Mouse (Mus musculus) cortical plate, adult 2 months (tissue): Measurements from ENCODE around the gene Mia. TPM values are rescaled to one million over a fixed set of nuclear protein-coding genes. Genes with fewer than 3 reads are reported as not detected.

ENCODE experiments used
- H3K27ac ChIP-seq: fragments of 200-500 bp; 2 replicates; pipeline ENCODE4 v1.5.1; 2012; ENCODE audit warnings: low read length, control low read depth, inconsistent platforms; ENCODE audit not compliant: insufficient read depth
- H3K4me1 ChIP-seq: fragments of 200-500 bp; 2 replicates; pipeline ENCODE4 v1.6.1; 2011; ENCODE audit warnings: low read length; ENCODE audit not compliant: control insufficient read depth, insufficient read depth
- H3K4me3 ChIP-seq: fragments of 200-500 bp; 2 replicates; pipeline ENCODE4 v1.5.1; 2011; ENCODE audit warnings: mild to moderate bottlenecking, low read length, control low read depth; ENCODE audit not compliant: insufficient read depth
- CTCF ChIP-seq: fragments of 200-500 bp; IDR thresholded peaks from 2 replicates; pipeline ENCODE4 v1.5.1; 2011; ENCODE audit warnings: mild to moderate bottlenecking, control low read depth, low read length; ENCODE audit not compliant: insufficient read depth; ENCODE audit errors: extremely low read depth
- POLR2A ChIP-seq: fragments of 200-500 bp; IDR thresholded peaks from 2 replicates; pipeline ENCODE4 v1.6.1; 2011; ENCODE audit warnings: mild to moderate bottlenecking, low read length, control low read depth; ENCODE audit not compliant: insufficient read depth; ENCODE audit errors: extremely low read depth
- polyA plus RNA-seq: library from polyadenylated mRNA; depleted of rRNA; stranded (reverse); fragments of >200 nt; gene quantifications from 2 replicates; pipeline ENCODE4 v1.2.3, GENCODE M21; 2012

The Mia gene
- polyA plus RNA-seq, 1 experiment, result 7.7 TPM

DNA sequence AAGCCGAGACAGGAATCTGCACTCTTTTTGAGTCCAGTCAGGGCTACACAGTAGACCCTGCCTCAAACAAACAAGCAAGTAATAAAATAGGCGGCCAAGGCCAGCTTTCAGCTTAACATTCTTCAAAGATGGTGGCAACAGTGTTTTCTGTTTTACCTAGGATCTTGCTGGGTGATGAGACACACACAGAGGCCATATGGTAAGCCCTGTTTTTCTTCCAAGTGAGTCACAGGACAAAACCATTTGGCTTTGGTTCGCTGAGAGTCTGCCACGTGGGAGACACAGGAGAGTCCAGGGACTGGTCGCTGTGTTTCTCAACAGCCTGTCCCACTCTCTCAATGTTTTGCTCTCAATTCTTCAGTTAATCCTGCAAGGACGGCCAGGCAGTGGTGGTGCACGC, 37.6 kb upstream of the Mia start:
- H3K4me3 ChIP-seq, result no peak overlapping the region
- no peak overlapping the region for H3K27ac ChIP-seq
- no peak for TF ChIP-seq CTCF
- no peak for TF ChIP-seq POLR2A
- H3K4me1 ChIP-seq, result no peaks in the 10 kb centered on the region

DNA sequence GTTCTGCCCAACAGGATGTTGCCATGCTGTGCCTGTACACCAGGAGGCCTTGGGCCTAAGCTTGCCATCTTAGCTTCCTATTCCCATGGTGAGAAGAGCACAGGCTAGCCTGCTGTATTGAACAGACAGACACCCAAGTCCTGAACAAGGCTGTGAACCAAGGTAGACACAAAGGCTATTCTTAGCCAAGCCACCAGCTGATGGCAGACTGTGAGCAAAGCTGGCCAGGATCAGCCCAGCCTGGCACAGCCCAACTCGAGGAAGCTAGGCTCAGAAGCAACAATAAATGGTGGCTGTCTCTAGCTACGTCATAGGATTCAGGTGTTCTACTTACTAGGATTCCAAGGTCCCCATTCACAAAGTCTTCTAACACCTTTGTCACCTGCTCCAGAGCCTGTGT, 31.7 kb upstream of the Mia start:
- H3K27ac ChIP-seq, result no peak overlapping the region
- TF ChIP-seq CTCF (no peak), POLR2A (no peak)
- H3K4me1 ChIP-seq, result no peaks in the 10 kb centered on the region
- no peak overlapping the region for H3K4me3 ChIP-seq

DNA sequence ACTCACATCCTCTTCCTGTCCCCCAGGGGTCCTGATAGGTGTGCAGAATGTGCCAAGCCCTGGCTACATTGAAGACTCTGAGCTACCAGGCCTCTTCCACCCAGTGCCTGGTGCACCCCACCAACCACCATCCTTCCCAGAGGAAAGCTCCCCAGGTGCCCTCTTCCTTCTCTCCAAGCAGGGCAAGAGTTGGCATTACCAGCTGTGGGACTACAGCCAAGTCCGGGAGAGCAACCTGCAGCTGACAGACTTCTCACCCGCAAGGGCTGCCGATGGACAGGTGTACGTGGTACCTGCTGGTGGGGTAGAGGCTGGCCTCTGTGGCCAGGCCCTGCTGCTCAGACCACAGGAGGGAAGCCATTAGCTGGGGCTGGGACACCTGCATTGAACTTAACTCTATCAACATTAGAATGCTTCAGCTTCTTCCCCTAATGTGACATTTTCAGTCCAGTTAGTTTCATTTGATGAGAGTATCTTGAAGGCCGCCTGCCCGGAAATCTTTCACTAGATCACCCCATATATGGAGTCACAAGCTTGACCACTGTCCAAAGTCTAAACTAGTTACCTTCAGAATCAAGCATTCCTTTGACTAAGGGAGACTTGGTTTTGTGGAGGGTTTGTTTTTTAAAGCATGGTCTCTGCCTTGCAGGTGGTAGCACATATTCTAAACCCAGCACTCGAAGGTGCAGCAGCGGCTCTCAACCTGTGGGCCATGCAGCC, 22.9 kb upstream of the Mia start:
- TF ChIP-seq CTCF, result no peak
- TF ChIP-seq POLR2A, result no peak
- Histone ChIP-seq H3K4me3 (no peak overlapping the region), H3K27ac (no peak overlapping the region), H3K4me1 (no peaks in the 10 kb centered on the region)

DNA sequence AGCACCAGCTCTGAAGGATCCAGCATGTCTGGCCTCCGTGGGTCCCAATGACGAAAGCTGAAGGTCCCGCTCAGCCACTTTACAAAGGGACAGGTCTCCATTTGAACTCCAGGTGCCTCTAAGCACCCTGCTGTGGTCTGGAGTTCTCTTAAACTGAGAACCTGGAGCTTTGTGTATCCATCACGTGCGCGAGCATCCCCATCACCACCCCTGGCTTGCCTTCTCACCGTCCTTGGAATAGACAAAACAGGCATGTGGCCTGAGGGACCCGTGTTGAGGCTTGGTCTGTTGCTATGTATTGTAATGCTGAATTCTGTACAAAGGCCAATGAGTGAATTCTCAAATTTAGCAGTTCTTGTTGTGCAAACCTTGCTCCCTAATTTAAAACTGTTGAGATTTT, 17.8 kb upstream of the Mia start:
- H3K4me3 ChIP-seq, result no peak overlapping the region
- TF ChIP-seq POLR2A (no peak), CTCF (no peak)
- peaks cover 6% of the 10 kb centered on the region; the same call in 1 of the 2 replicates for H3K4me1 ChIP-seq
- no peak overlapping the region for H3K27ac ChIP-seq

DNA sequence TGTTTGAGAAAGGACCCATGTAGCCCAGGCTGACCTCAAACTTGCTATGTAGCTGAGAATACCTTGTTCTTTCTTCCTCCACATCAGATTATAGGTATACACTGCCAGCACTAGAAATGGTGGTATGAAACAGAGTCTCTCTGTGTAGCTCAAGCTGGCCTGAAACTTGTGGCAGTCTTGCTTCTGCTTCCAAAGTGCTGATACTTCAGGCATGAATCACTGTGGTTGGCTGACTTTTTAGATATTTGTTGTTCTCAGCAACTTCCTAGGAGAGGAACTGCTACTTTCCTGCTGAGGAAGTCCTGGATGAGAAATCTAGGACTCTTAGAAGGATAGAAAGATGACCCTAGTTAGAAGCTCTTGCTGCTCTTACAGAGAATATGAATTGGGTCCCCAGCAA, 17.4 kb upstream of the Mia start:
- TF ChIP-seq CTCF (no peak), POLR2A (no peak)
- no peak overlapping the region for H3K27ac ChIP-seq
- H3K4me3 ChIP-seq, result no peak overlapping the region
- peaks cover 9% of the 10 kb centered on the region for H3K4me1 ChIP-seq

DNA sequence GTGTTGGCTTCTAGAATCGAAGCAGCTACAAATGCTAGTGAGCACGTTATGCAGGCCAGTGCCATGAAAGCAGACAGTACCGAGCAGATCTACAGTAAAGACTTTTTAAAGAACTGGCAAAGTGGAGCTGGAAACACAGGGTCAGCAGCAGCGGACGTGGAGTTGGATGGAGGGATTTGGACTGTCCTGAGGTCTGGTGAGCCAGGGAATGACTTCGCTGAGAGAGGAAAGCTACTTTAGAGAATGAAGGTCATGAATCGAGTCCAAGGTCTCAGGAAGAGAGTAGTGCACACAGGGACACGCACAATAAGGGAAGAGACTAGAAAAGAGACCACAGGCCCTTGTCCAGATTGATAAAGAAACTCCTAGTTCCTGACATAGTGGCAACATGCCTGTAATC, 16.7 kb upstream of the Mia start:
- TF ChIP-seq POLR2A (no peak), CTCF (no peak)
- Histone ChIP-seq H3K4me3 (no peak overlapping the region), H3K4me1 (peaks cover 9% of the 10 kb centered on the region), H3K27ac (no peak overlapping the region)

DNA sequence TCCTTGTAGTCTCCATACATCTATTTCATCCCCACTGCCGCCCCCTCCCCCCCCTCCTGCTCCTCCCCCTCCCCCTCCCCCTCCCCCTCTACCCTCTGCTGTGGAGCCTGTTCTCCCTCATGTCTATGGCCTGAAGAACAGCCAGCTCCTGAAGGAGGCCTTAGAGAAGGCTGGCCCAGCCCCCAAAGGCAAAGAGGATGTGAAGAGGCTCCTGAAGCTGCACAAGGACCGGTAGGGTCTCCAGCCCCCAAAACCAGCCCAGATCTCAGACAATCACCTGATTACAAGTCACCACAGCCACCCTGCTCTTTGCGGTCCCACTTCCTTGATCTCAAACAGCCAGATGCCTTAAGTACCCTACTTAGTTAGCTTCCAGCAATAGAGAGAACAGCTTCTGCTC, 16.2 kb upstream of the Mia start:
- H3K4me1 ChIP-seq, result peaks cover 9% of the 10 kb centered on the region
- H3K4me3 ChIP-seq, result no peak overlapping the region
- H3K27ac ChIP-seq, result no peak overlapping the region
- TF ChIP-seq POLR2A (no peak), CTCF (no peak)

DNA sequence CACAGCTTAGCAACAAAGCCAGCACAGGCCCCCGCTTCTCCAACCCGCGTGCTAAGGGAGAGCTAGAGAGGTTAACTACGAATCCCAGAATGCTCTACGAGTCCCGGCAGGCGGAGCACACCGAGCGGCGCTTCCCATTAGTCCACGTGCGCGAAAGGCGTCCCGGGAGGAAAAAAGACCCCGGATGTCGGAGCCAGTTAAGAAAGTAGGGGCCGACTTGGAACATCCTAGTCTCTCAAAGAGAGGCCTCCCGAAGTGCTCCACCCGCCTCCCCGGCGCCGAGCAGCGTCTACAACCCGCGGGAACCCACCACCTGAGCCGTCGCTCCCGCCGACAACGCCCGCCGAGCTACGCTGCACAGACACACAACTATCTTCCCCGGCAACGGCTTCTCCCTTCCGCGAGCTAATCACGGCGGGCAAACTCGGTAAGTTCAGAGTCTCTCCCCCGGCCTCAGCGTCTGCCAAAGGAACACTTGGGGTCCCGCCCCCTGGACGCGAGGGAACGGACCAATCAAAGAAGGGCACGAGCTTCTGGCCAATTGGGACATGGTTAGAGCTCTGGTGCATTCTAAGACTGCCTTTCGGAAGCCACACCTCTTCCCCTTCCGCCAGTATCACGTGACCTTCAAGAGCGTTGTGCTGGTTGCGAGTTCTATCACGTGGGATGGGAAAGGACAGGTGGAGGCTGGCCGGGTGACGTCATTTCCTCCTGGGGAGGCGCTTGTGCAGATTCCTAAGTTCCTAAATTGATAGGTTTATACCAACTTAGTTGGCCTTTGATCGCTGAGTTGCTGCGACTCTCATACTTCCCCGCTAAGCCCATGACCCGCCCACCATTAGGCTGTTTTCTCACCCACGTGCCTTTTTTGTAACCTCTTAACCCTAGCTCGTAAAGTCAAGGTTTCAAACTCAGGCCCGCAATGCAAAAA, 15.0 kb upstream of the Mia start, which contains the start of the genes BC024978 and Snrpa:
TSS of gene BC024978 (plus strand) at position 101 of the 931 bp plus-strand sequence.
TSS of gene Snrpa (minus strand) at position 591 of the 931 bp plus-strand sequence.
- H3K27ac ChIP-seq, result peak within 1 kb of the TSS; percentile 91
- H3K4me3 ChIP-seq, result peak within 1 kb of the TSS; percentile 57
- TF ChIP-seq POLR2A, result peak; percentile 21; the same call in 1 of the 2 replicates
- no peak for TF ChIP-seq CTCF
- peaks cover 9% of the 10 kb centered on the region for H3K4me1 ChIP-seq

DNA sequence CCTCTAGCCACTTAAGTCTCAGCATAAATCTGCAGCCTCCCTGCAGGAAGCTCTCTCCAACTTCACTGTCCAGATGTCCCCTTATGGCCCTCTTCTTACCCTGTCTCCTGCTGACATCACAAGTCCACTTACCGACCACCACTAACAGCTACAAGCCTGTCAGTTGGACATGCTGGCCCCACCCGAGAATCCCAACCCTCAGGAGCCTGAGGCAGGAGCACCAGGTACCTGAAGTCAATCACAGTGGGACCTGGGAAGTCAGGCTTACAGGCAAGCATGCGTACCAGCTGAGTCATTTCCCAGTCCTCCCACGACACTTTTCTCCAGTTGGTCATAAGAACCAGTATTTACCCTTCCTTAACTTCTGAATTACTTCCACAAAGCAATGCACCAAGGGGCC, 12.8 kb upstream of the Mia start:
- no peak for TF ChIP-seq CTCF
- TF ChIP-seq POLR2A, result no peak
- Histone ChIP-seq H3K4me3 (no peak overlapping the region), H3K27ac (no peak overlapping the region), H3K4me1 (peaks cover 9% of the 10 kb centered on the region)

DNA sequence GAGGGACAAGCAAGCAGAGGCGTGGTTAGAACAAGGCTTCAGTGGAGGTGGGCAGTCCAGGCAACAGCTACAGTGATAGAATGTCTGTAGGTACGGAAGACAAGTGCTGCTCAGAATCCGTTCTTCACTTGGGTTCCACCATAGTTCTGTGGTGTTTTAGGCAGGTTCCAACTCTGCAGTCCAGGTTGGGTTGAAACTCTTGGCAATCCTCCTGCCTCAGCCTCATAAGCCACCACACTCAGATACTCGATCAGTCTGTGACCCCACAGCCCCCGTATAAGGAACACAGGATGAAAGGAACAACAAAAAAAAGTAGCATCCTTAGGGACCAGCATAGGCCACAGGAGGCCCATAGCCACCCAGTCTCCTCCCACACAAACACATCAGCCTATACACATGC, 11.5 kb upstream of the Mia start:
- TF ChIP-seq CTCF, result no peak
- Histone ChIP-seq H3K4me1 (peaks cover 9% of the 10 kb centered on the region), H3K4me3 (no peak overlapping the region), H3K27ac (no peak overlapping the region)
